Mouse (Mus musculus) hindbrain, postnatal 0 days (tissue): ENCODE measurements around the gene Fam32a. TPM values are rescaled to one million over a fixed set of nuclear protein-coding genes. Genes with fewer than 3 reads are reported as not detected.

Experiments used
- ATAC-seq: fragments of 200-750 bp; cut with Nextera tagmentation; 2 replicates; pipeline ENCODE4 v1.8.0; 2017; ENCODE audit warnings: mild to moderate bottlenecking, moderate TSS enrichment, moderate library complexity
- DNase-seq: peaks from one replicate; pipeline ENCODE4 v3.0.0-alpha.2; 2015; ENCODE audit warnings: low spot score
- H3K27ac ChIP-seq: fragments of 300-500 bp; sonication (generic); 2 replicates; pipeline ENCODE4 v1.5.1; 2014; ENCODE audit warnings: mild to moderate bottlenecking
- H3K27me3 ChIP-seq: fragments of 300-500 bp; sonication (generic); 2 replicates; pipeline ENCODE4 v1.6.1; 2014; ENCODE audit warnings: low read length, mixed read lengths; ENCODE audit not compliant: insufficient read depth
- H3K36me3 ChIP-seq: fragments of 300-500 bp; sonication (generic); 2 replicates; pipeline ENCODE4 v1.6.1; 2014; ENCODE audit warnings: low read length, mixed read lengths; ENCODE audit not compliant: insufficient read depth
- H3K4me1 ChIP-seq: fragments of 300-500 bp; sonication (generic); 2 replicates; pipeline ENCODE4 v1.6.1; 2014; ENCODE audit warnings: antibody characterized with exemption, low read length, mixed read lengths; ENCODE audit not compliant: insufficient read depth
- H3K4me2 ChIP-seq: fragments of 300-500 bp; sonication (generic); 2 replicates; pipeline ENCODE4 v1.6.1; 2014; ENCODE audit warnings: low read depth, mild to moderate bottlenecking, low read length, moderate library complexity, mixed read lengths
- H3K4me3 ChIP-seq: fragments of 300-500 bp; sonication (generic); 2 replicates; pipeline ENCODE4 v1.5.1; 2014; ENCODE audit warnings: low read length
- H3K9ac ChIP-seq: fragments of 300-500 bp; sonication (generic); replicated peaks from 2 replicates; pipeline ENCODE4 v1.6.1; 2014; ENCODE audit warnings: mild to moderate bottlenecking, low read length, moderate library complexity, mixed read lengths
- H3K9me3 ChIP-seq: fragments of 300-500 bp; sonication (generic); 2 replicates; pipeline ENCODE4 v1.6.1; 2016; ENCODE audit warnings: low read length, mixed read lengths
- CTCF ChIP-seq: IDR thresholded peaks from 2 replicates; pipeline ENCODE4 v1.5.1; 2016; ENCODE audit warnings: antibody characterized with exemption, control low read depth, low read depth
- WGBS: fragments of 180-500 bp; shearing (Covaris S2); extraction: QIAGEN DNeasy Blood & Tissue Kit; methylation state at CpG from one replicate; pipeline ENCODE4 v1.1.7; 2014; 5-methylcytosine and 5-hydroxymethylcytosine counted together
- polyA plus RNA-seq: library from polyadenylated mRNA; unstranded; fragments of >200 nt; fragmentation: Nextera tagmentation; extraction: Ambion mirVana; gene quantifications from 2 replicates; pipeline ENCODE4 v1.2.1, GENCODE M21; 2015
- total RNA-seq: library from RNA; depleted of rRNA; stranded (reverse); fragments of >200 nt; gene quantifications from 2 replicates; pipeline ENCODE4 v1.2.3, GENCODE M21; 2014

Fam32a gene
- total and polyA plus RNA-seq, 2 experiments from 2014 or later, result 83.2 to 94.7 TPM

GRCm38 (mm10) chr8:72192065-72192464 lies 27.5 kb upstream of the Fam32a start:
- Histone ChIP-seq H3K4me1 (no peaks in the 10 kb centered on the region), H3K27me3 (no peaks in the 10 kb centered on the region), H3K9ac (no peak overlapping the region), H3K4me3 (no peak overlapping the region), H3K4me2 (no peak overlapping the region), H3K36me3 (no peaks in the 10 kb centered on the region), H3K9me3 (no peaks in the 10 kb centered on the region; the same call in 1 of the 2 replicates), H3K27ac (no peak overlapping the region)
- no peak for ATAC-seq
- TF ChIP-seq CTCF, result no peak
- DNase-seq, result no peak

- DNase-seq, result no peak
- H3K9me3 ChIP-seq, result peaks cover 7% of the 10 kb centered on the region
- TF ChIP-seq CTCF, result no peak
Observed at GRCm38 (mm10) chr8:72197997-72198396, 21.5 kb upstream of the Fam32a start.

GRCm38 (mm10) chr8:72208582-72208981 lies 10.9 kb upstream of the Fam32a start:
- Histone ChIP-seq H3K4me1 (no peaks in the 10 kb centered on the region), H3K4me3 (no peak overlapping the region), H3K4me2 (no peak overlapping the region), H3K36me3 (no peaks in the 10 kb centered on the region), H3K27me3 (no peaks in the 10 kb centered on the region), H3K9ac (no peak overlapping the region), H3K9me3 (no peaks in the 10 kb centered on the region), H3K27ac (no peak overlapping the region)
- ATAC-seq (no peak), DNase-seq (no peak)
- TF ChIP-seq CTCF, result no peak
- 85% methylated on average over 1 of the region's 1 CpGs for WGBS

More at GRCm38 (mm10) chr8:72197997-72198396, 21.5 kb upstream of the Fam32a start:
- H3K9ac ChIP-seq, result no peak overlapping the region
- H3K36me3 ChIP-seq, result no peaks in the 10 kb centered on the region
- ATAC-seq, result no peak
- no peaks in the 10 kb centered on the region for H3K4me1 ChIP-seq
- no peaks in the 10 kb centered on the region for H3K27me3 ChIP-seq
- WGBS, result 66% methylated on average over 8 of the region's 8 CpGs
- no peak overlapping the region for H3K4me3 ChIP-seq
- no peak overlapping the region for H3K27ac ChIP-seq
- no peak overlapping the region for H3K4me2 ChIP-seq

GRCm38 (mm10) chr8:72210222-72210621 lies 9.3 kb upstream of the Fam32a start:
- H3K27ac ChIP-seq, result no peak overlapping the region
- WGBS, result 78% methylated on average over 4 of the region's 4 CpGs
- H3K9ac ChIP-seq, result no peak overlapping the region
- DNase-seq (no peak), ATAC-seq (no peak)
- no peak for TF ChIP-seq CTCF
- no peaks in the 10 kb centered on the region for H3K9me3 ChIP-seq
- H3K4me2 ChIP-seq, result no peak overlapping the region
- H3K4me3 ChIP-seq, result no peak overlapping the region
- no peaks in the 10 kb centered on the region for H3K4me1 ChIP-seq
- no peaks in the 10 kb centered on the region for H3K36me3 ChIP-seq
- no peaks in the 10 kb centered on the region for H3K27me3 ChIP-seq

GRCm38 (mm10) chr8:72210710-72211109 lies 8.8 kb upstream of the Fam32a start:
- Histone ChIP-seq H3K4me3 (no peak overlapping the region), H3K36me3 (no peaks in the 10 kb centered on the region), H3K4me2 (no peak overlapping the region), H3K9me3 (no peaks in the 10 kb centered on the region), H3K4me1 (no peaks in the 10 kb centered on the region), H3K9ac (no peak overlapping the region), H3K27ac (no peak overlapping the region), H3K27me3 (no peaks in the 10 kb centered on the region)
- ATAC-seq (no peak), DNase-seq (no peak)
- WGBS, result 63% methylated on average over 2 of the region's 2 CpGs
- no peak for TF ChIP-seq CTCF

GRCm38 (mm10) chr8:72211846-72212245 lies 7.7 kb upstream of the Fam32a start:
- no peak overlapping the region for H3K9ac ChIP-seq
- 95% methylated on average over 1 of the region's 1 CpGs for WGBS
- ATAC-seq, result no peak
- no peak for TF ChIP-seq CTCF
- H3K9me3 ChIP-seq, result no peaks in the 10 kb centered on the region
- H3K36me3 ChIP-seq, result no peaks in the 10 kb centered on the region
- H3K4me1 ChIP-seq, result no peaks in the 10 kb centered on the region
- no peak overlapping the region for H3K4me2 ChIP-seq
- no peaks in the 10 kb centered on the region for H3K27me3 ChIP-seq
- no peak overlapping the region for H3K4me3 ChIP-seq
- H3K27ac ChIP-seq, result no peak overlapping the region
- no peak for DNase-seq

- Histone ChIP-seq H3K4me3 (no peak within 1 kb of the TSS), H3K4me1 (no peaks in the 10 kb centered on the region), H3K27me3 (no peaks in the 10 kb centered on the region), H3K4me2 (no peak within 1 kb of the TSS), H3K9ac (no peak within 1 kb of the TSS), H3K27ac (no peak within 1 kb of the TSS), H3K9me3 (no peaks in the 10 kb centered on the region), H3K36me3 (no peaks in the 10 kb centered on the region)
- WGBS, result 58% methylated on average over 4 of the region's 4 CpGs
- no peak for TF ChIP-seq CTCF
- no peak for ATAC-seq
- DNase-seq, result no peak
Observed at GRCm38 (mm10) chr8:72212751-72213150, 6.8 kb upstream of the Fam32a start, which contains the start of gene Cib3. Gene Cib3, minus strand, starts transcription at chr8:72212837.
